Mouse (Mus musculus): ENCODE measurements around the gene Aaas.

Aaas gene

DNA sequence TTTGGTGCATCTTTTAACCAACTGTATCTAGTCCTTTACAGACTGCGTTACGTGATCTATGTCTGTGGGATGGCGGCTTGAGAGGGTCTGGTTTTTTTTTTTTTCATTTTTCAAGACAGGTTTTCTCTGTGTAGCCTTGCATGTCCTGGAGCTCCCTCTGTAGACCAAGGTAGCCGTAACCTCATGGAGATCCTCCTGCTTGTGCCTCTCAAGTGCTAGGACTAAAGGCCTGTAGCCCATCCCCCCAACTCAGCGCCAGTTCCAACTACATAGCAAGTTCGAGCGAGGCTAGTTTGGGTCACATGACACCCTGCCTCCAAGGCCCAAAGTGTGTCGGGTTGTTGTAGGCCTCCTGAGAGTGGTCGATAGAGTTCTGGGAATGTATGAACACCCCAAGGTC, 41.9 kb downstream of the Aaas start:
- DNase-seq, result no peak

DNA sequence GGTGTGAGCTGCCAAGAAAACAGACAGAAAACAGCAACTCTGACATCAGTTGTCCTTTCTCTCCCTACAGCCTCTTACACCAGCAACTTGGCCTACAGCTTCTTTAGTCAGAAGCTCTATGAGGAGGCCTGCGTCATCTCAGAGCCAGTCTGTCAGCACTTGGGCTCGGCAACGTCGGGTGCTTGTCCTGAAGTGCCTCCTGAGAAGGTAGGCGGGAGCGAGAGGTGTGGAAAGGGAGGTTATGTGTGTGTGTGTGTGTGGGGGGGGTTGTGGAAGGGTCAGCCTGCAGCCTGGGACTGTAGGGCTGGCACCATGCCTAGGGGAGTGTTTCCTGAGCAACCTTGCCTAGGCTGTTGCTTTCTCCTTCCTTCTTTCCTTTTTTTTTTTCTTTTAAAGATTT, 48.0 kb downstream of the Aaas start:
- no peak for DNase-seq

- DNase-seq, result no peak
These were observed 54.1 kb downstream of the Aaas start for GRCm38 (mm10) chr15:102296368-102297006.

DNA sequence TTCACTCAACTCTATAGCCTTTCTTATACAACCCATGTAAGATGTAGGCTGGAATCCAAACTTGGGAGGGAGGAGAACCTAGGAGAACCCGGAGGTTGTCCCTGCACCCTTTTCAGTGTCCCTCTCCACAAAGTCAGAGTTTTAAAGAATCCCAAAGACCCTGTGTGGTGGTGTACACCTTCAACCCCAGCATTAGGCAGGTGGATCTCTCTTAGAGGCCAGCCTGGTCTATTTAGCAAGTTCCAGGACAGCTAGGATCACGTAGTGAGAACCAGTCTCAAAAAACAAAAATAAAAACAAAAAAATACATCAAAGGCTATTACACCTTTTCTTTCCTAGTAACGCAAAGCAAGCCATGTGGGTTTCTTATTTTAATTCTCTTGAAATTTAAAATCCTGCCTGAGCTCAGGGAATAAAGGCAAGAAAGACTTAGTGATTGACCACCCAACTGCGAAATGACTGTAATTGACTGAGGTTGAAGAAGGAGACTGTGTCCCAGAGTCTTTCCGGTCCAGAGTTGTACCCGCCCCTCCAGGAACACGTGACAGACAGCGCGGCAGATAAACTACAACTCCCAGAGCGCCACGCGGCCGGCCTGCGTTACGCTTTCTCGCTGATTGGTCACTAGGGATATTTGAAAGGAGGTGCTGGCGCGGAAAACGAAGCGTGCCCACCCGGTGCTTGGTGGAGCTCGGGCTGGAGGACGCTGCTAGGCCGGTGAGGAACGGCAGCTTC, 54.8 kb downstream of the Aaas start, which contains the start of gene Espl1:
TSS of gene Espl1 (plus strand) at position 634 of the 735 bp plus-strand sequence.
- DNase-seq, result peak; percentile 97
